Mouse (Mus musculus): ENCODE results near the gene Robo2.

Gene Robo2

GRCm38 (mm10) chr16:73939423-73940210 lies 472.0 kb downstream of the Robo2 start:
- DNase-seq (ENCODE audit: low spot score), result no peak

GRCm38 (mm10) chr16:73930323-73930722 lies 481.3 kb downstream of the Robo2 start:
- DNase-seq (ENCODE audit: low spot score), result no peak

- no peak for DNase-seq (ENCODE audit: low spot score)
These were observed 484.1 kb downstream of the Robo2 start for GRCm38 (mm10) chr16:73927481-73927880.

- DNase-seq (ENCODE audit: low spot score), result no peak
These were observed 496.2 kb downstream of the Robo2 start for GRCm38 (mm10) chr16:73915425-73915824.

- DNase-seq (ENCODE audit: low spot score), result no peak
These were observed 496.7 kb downstream of the Robo2 start for GRCm38 (mm10) chr16:73914936-73915335.

GRCm38 (mm10) chr16:73908504-73908903 lies 503.1 kb downstream of the Robo2 start:
- no peak for DNase-seq (ENCODE audit: low spot score)

GRCm38 (mm10) chr16:73896856-73897255 lies 514.8 kb downstream of the Robo2 start:
- no peak for DNase-seq (ENCODE audit: low spot score)

GRCm38 (mm10) chr16:73881911-73882310 lies 529.7 kb downstream of the Robo2 start:
- DNase-seq (ENCODE audit: low spot score), result no peak

- DNase-seq (ENCODE audit: low spot score), result no peak
These were observed 533.7 kb downstream of the Robo2 start for GRCm38 (mm10) chr16:73877973-73878372.

- no peak for DNase-seq (ENCODE audit: low spot score)
These were observed 536.6 kb downstream of the Robo2 start for GRCm38 (mm10) chr16:73874991-73875390.

- DNase-seq (ENCODE audit: low spot score), result no peak
These were observed 537.6 kb downstream of the Robo2 start for GRCm38 (mm10) chr16:73873828-73874558.

GRCm38 (mm10) chr16:73870296-73870695 lies 541.3 kb downstream of the Robo2 start:
- no peak for DNase-seq (ENCODE audit: low spot score)

GRCm38 (mm10) chr16:73869527-73870212 lies 542.0 kb downstream of the Robo2 start:
- no peak for DNase-seq (ENCODE audit: low spot score)

- DNase-seq (ENCODE audit: low spot score), result no peak
These were observed 547.0 kb downstream of the Robo2 start for GRCm38 (mm10) chr16:73864625-73865024.

GRCm38 (mm10) chr16:73863748-73864147 lies 547.9 kb downstream of the Robo2 start:
- DNase-seq (ENCODE audit: low spot score), result no peak

GRCm38 (mm10) chr16:73858717-73859116 lies 552.9 kb downstream of the Robo2 start:
- DNase-seq (ENCODE audit: low spot score), result no peak

- DNase-seq (ENCODE audit: low spot score), result no peak
These were observed 555.8 kb downstream of the Robo2 start for GRCm38 (mm10) chr16:73855821-73856220.

Measured in ovary, adult 18-20 months (tissue).